Mouse (Mus musculus) midbrain, embryonic 11.5 days (tissue): ENCODE data around the gene Col5a3. TPM values are rescaled to one million over a fixed set of nuclear protein-coding genes. Genes with fewer than 3 reads are reported as not detected.

ENCODE experiments used
- ATAC-seq: fragments of 200-750 bp; cut with Nextera tagmentation; 2 replicates; pipeline ENCODE4 v1.8.0; 2017; ENCODE audit warnings: moderate TSS enrichment, moderate library complexity; ENCODE audit not compliant: low FRiP score
- DNase-seq: peaks from one replicate; pipeline ENCODE4 v3.0.0; 2015; ENCODE audit warnings: low spot score; ENCODE audit errors: missing footprints
- H3K27ac ChIP-seq: fragments of 300-500 bp; sonication (generic); 2 replicates; pipeline ENCODE4 v1.5.1; 2014; ENCODE audit warnings: low read depth, low read length
- H3K27me3 ChIP-seq: fragments of 300-500 bp; sonication (generic); 2 replicates; pipeline ENCODE4 v1.6.1; 2014; ENCODE audit warnings: mild to moderate bottlenecking, low read length, moderate library complexity, mixed read lengths; ENCODE audit not compliant: control insufficient read depth, insufficient read depth
- H3K36me3 ChIP-seq: fragments of 300-500 bp; sonication (generic); 2 replicates; pipeline ENCODE4 v1.6.1; 2014; ENCODE audit warnings: mild to moderate bottlenecking, low read length, moderate library complexity, mixed read lengths; ENCODE audit not compliant: control insufficient read depth, insufficient read depth
- H3K4me1 ChIP-seq: fragments of 300-500 bp; sonication (generic); 2 replicates; pipeline ENCODE4 v1.6.1; 2014; ENCODE audit warnings: low read length; ENCODE audit not compliant: control insufficient read depth, insufficient read depth
- H3K4me2 ChIP-seq: fragments of 300-500 bp; sonication (generic); 2 replicates; pipeline ENCODE4 v1.6.1; 2014; ENCODE audit warnings: mild to moderate bottlenecking, moderate library complexity
- H3K4me3 ChIP-seq: fragments of 300-500 bp; sonication (generic); 2 replicates; pipeline ENCODE4 v1.5.1; 2014; ENCODE audit warnings: low read depth, low read length
- H3K9ac ChIP-seq: fragments of 300-500 bp; sonication (generic); 2 replicates; pipeline ENCODE4 v1.6.1; 2014; ENCODE audit warnings: low read length
- H3K9me3 ChIP-seq: fragments of 300-500 bp; sonication (generic); 2 replicates; pipeline ENCODE4 v1.6.1; 2016; ENCODE audit warnings: low read length; ENCODE audit not compliant: control insufficient read depth
- WGBS: fragments of 180-500 bp; shearing (Covaris S2); extraction: QIAGEN DNeasy Blood & Tissue Kit; methylation state at CpG from one replicate; pipeline ENCODE4 v1.1.7; 2014; 5-methylcytosine and 5-hydroxymethylcytosine counted together
- polyA plus RNA-seq: library from polyadenylated mRNA; unstranded; fragments of >200 nt; fragmentation: Nextera tagmentation; extraction: Ambion mirVana; gene quantifications from 2 replicates; pipeline ENCODE4 v1.2.1, GENCODE M21; 2014

The Col5a3 gene
- polyA plus RNA-seq, 1 experiment from 2014 or later = 0.38 TPM

- H3K9me3 ChIP-seq = 0 out of 2 replicates have a peak, but pooled peaks cover 3% of the 10 kb centered on the region
- no peak overlapping the region for H3K9ac ChIP-seq
- ATAC-seq = no peak
- no peak overlapping the region for H3K27ac ChIP-seq
- no peaks in the 10 kb centered on the region for H3K27me3 ChIP-seq
- 89% methylated on average over 3 of the region's 4 CpGs for WGBS
- H3K4me1 ChIP-seq = no peaks in the 10 kb centered on the region; the same call in 1 of the 2 replicates
- no peaks in the 10 kb centered on the region for H3K36me3 ChIP-seq
- no peak overlapping the region for H3K4me3 ChIP-seq
- no peak overlapping the region for H3K4me2 ChIP-seq
- DNase-seq = no peak
These were observed 25.2 kb downstream of the Col5a3 start for GRCm38 (mm10) chr9:20789651-20790050.

DNA sequence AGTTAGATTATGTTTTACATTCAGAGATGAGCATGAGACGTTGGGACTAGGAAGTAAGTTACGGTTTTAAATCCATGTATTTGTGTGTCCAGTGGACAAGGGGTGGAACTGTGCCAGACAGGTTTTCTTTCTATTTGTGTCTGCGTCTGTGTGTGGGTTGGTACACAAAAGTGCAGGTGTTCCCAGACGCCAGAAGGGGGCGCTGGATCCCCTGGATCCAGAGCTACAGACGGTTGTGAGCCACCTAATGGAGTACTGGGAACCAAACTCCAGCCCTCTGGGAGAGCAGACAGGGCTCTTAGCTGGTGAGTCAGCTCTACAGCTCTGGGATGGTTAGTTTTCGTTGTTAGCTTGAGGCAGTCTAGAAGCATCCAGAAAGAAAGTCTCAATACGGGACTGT is 26.9 kb downstream of the Col5a3 start:
- ATAC-seq (no peak), DNase-seq (peak; percentile 73)
- H3K27ac ChIP-seq = no peak overlapping the region
- no peak overlapping the region for H3K9ac ChIP-seq
- no peaks in the 10 kb centered on the region for H3K27me3 ChIP-seq
- no peak overlapping the region for H3K4me2 ChIP-seq
- 78% methylated on average over 8 of the region's 8 CpGs for WGBS
- no peaks in the 10 kb centered on the region; the same call in 1 of the 2 replicates for H3K4me1 ChIP-seq
- 0 out of 2 replicates have a peak, but pooled peaks cover 3% of the 10 kb centered on the region for H3K9me3 ChIP-seq
- no peak overlapping the region for H3K4me3 ChIP-seq
- no peaks in the 10 kb centered on the region for H3K36me3 ChIP-seq

- Histone ChIP-seq H3K9ac (no peak overlapping the region), H3K4me2 (no peak overlapping the region), H3K36me3 (no peaks in the 10 kb centered on the region), H3K4me1 (no peaks in the 10 kb centered on the region), H3K9me3 (0 out of 2 replicates have a peak, but pooled peaks cover 3% of the 10 kb centered on the region), H3K4me3 (no peak overlapping the region), H3K27ac (no peak overlapping the region), H3K27me3 (no peaks in the 10 kb centered on the region)
- ATAC-seq (no peak), DNase-seq (peak; percentile 53)
- WGBS = 76% methylated on average over 6 of the region's 6 CpGs
These were observed 29.8 kb downstream of the Col5a3 start for GRCm38 (mm10) chr9:20785055-20785454.

DNA sequence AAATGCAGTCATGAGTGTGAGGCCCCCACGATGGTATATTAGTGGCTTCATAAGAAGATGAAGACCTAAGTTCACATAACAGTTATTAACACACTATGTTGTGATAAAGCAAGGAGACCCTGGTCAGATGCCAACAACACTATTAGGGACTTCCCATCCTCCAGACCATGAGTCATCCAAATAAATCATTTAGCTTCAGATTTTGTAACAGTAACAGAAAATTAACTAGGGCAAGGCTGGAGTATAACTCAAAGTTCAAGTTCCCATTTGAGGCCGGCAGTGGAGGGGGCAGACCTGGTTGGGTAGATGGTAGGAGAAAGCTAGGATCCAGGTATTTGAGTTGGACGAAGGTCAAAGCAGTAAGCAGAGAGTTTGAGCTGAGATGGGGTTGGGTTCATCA is 33.6 kb downstream of the Col5a3 start:
- no peak overlapping the region for H3K4me3 ChIP-seq
- 82% methylated on average over 3 of the region's 3 CpGs for WGBS
- ATAC-seq (no peak), DNase-seq (no peak)
- H3K9me3 ChIP-seq = no peaks in the 10 kb centered on the region
- no peak overlapping the region for H3K9ac ChIP-seq
- H3K27ac ChIP-seq = no peak overlapping the region
- H3K36me3 ChIP-seq = no peaks in the 10 kb centered on the region
- H3K4me2 ChIP-seq = no peak overlapping the region
- H3K27me3 ChIP-seq = no peaks in the 10 kb centered on the region
- no peaks in the 10 kb centered on the region for H3K4me1 ChIP-seq

DNA sequence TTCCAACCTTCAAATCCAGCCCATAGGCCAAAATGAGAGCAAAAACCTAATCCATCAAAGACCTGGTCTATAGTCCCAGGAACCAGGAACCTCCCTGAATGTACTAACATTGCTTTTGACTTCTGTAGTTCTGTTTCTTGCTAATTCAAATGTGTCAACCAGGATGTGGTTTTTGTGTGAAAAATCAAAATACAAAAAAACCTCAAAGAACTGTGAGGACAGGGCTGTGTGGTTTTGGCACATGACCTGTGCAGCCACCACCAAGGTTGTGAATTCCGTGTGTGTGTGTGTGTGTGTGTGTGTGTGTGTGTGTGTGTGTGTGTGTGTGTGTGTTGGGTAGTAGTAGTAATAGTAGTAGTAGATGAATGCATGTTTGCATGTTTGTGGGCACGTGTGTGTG is 49.6 kb downstream of the Col5a3 start:
- Histone ChIP-seq H3K4me3 (no peak overlapping the region), H3K27ac (no peak overlapping the region), H3K36me3 (no peaks in the 10 kb centered on the region), H3K9ac (no peak overlapping the region), H3K27me3 (no peaks in the 10 kb centered on the region), H3K4me1 (no peaks in the 10 kb centered on the region), H3K4me2 (no peak overlapping the region), H3K9me3 (no peaks in the 10 kb centered on the region)
- ATAC-seq = no peak
- no peak for DNase-seq
- WGBS = 88% methylated on average over 2 of the region's 2 CpGs

DNA sequence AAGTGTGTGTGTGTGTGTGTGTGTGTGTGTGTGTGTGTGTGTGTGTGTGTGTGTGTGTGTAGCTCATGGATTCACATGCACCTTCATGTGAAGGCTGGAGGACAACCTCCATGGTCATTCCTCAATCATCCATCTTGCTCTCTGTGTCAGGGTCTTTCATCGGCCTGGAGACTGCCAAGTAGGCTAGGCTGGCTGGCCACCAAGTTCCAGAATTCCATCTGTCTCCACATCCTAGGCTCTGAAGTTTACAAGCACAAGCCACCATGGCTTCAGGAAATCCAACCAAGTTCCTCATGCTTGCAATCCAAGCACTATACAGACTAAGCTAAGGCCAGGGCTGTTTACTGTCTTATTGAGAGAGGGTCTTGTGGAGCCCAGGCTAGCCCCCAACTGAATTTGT is 51.8 kb downstream of the Col5a3 start:
- Histone ChIP-seq H3K9ac (no peak overlapping the region), H3K36me3 (no peaks in the 10 kb centered on the region), H3K27me3 (no peaks in the 10 kb centered on the region), H3K4me1 (no peaks in the 10 kb centered on the region), H3K4me3 (no peak overlapping the region), H3K9me3 (no peaks in the 10 kb centered on the region), H3K27ac (no peak overlapping the region), H3K4me2 (no peak overlapping the region)
- no peak for DNase-seq
- 68% methylated on average over 1 of the region's 1 CpGs for WGBS
- ATAC-seq = no peak

- no peaks in the 10 kb centered on the region for H3K9me3 ChIP-seq
- H3K9ac ChIP-seq = no peak overlapping the region
- ATAC-seq (no peak), DNase-seq (no peak)
- H3K4me3 ChIP-seq = no peak overlapping the region
- H3K4me1 ChIP-seq = no peaks in the 10 kb centered on the region
- H3K27ac ChIP-seq = no peak overlapping the region
- no peaks in the 10 kb centered on the region for H3K36me3 ChIP-seq
- no peaks in the 10 kb centered on the region for H3K27me3 ChIP-seq
- no peak overlapping the region for H3K4me2 ChIP-seq
- 49% methylated on average over 7 of the region's 7 CpGs for WGBS
These were observed 52.5 kb downstream of the Col5a3 start for GRCm38 (mm10) chr9:20762197-20762961.

DNA sequence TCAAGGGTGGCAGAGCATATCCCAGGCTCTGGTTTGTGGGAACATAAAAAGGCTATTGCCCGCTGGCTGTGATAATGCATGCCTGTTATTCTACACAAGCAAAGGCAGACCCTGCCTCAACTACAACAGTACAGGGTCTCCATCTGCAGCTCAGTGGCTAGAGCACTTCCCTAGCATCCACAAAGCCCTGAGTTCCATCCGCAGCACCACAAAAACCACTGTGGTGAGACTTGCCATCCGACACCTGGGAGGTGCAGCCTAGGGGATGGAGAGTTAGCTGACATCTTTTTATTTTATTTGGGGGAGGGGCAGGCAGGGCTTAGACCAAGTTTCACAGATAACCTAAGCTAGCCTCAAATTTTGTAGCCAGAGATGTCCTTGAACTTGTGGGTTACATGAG is 53.5 kb downstream of the Col5a3 start:
- H3K27me3 ChIP-seq = no peaks in the 10 kb centered on the region
- no peaks in the 10 kb centered on the region for H3K9me3 ChIP-seq
- no peak for ATAC-seq
- no peaks in the 10 kb centered on the region for H3K4me1 ChIP-seq
- DNase-seq = no peak
- no peak overlapping the region for H3K4me3 ChIP-seq
- H3K27ac ChIP-seq = no peak overlapping the region
- H3K4me2 ChIP-seq = no peak overlapping the region
- H3K9ac ChIP-seq = no peak overlapping the region
- no peaks in the 10 kb centered on the region for H3K36me3 ChIP-seq
- WGBS = 75% methylated on average over 3 of the region's 3 CpGs

DNA sequence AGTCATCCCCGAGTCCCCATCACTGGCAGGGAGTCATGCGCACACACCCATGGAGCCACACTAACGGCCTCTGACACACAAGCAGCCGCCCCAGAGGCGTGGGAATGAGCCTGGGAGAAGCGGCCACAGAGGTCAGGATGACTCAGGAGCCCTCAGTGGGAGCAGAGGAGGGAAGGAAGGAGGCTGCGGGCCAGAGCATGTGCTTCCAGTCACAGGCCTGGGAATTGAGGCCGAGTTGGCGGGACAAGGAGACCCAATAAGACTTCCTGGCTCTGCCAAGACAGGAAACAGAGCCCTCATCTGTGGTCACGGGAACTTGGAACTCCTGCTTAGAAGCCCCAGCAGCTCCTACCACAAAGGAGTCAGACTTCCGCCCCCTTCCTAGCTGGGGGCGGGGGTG is 54.1 kb downstream of the Col5a3 start:
- H3K4me2 ChIP-seq = no peak overlapping the region
- no peaks in the 10 kb centered on the region for H3K36me3 ChIP-seq
- DNase-seq = no peak
- 68% methylated on average over 12 of the region's 12 CpGs for WGBS
- H3K9ac ChIP-seq = no peak overlapping the region
- H3K27me3 ChIP-seq = no peaks in the 10 kb centered on the region
- H3K4me1 ChIP-seq = no peaks in the 10 kb centered on the region
- H3K27ac ChIP-seq = no peak overlapping the region
- no peak overlapping the region for H3K4me3 ChIP-seq
- ATAC-seq = no peak
- no peaks in the 10 kb centered on the region for H3K9me3 ChIP-seq
